Mouse (Mus musculus) erythroblast, embryonic 14.5 days (primary cell): ENCODE results near the gene Rnf167. TPM values are rescaled to one million over a fixed set of nuclear protein-coding genes. Genes with fewer than 3 reads are reported as not detected.

ENCODE experiments used
- H3K27me3 ChIP-seq: 2 replicates; pipeline ENCODE4 v1.6.1; 2012; ENCODE audit warnings: inconsistent platforms; ENCODE audit not compliant: control insufficient read depth
- H3K36me3 ChIP-seq: 2 replicates; pipeline ENCODE4 v1.6.1; 2012; ENCODE audit warnings: mild to moderate bottlenecking, inconsistent platforms; ENCODE audit not compliant: control insufficient read depth
- H3K4me1 ChIP-seq: 2 replicates; pipeline ENCODE4 v1.6.1; 2012; ENCODE audit warnings: inconsistent platforms; ENCODE audit not compliant: control insufficient read depth
- H3K4me3 ChIP-seq: replicated peaks from 2 replicates; pipeline ENCODE3; 2012; ENCODE audit warnings: moderate library complexity, mild to moderate bottlenecking, inconsistent platforms
- H3K9me3 ChIP-seq: 2 replicates; pipeline ENCODE4 v1.6.1; 2012; ENCODE audit warnings: low read length, inconsistent platforms, mixed read lengths; ENCODE audit not compliant: control insufficient read depth
- GATA1 ChIP-seq: IDR thresholded peaks from 2 replicates; pipeline ENCODE4 v1.6.1; 2012; ENCODE audit warnings: low read length, inconsistent platforms, mixed read lengths
- TAL1 ChIP-seq: IDR thresholded peaks from 3 replicates; pipeline ENCODE4 v1.6.1; 2012; ENCODE audit warnings: low read length, inconsistent platforms, mixed read lengths
- polyA plus RNA-seq: library from polyadenylated mRNA; stranded (reverse); fragments of >175 nt; gene quantifications from 2 replicates; pipeline ENCODE4 v1.2.3, GENCODE M21; 2012

Gene Rnf167
- polyA plus RNA-seq, 1 experiment, result 24.0 TPM

- Histone ChIP-seq H3K9me3 (no peaks in the 10 kb centered on the region), H3K4me1 (peaks cover 9% of the 10 kb centered on the region), H3K4me3 (no peak overlapping the region), H3K36me3 (no peaks in the 10 kb centered on the region), H3K27me3 (no peaks in the 10 kb centered on the region)
- TF ChIP-seq GATA1 (no peak), TAL1 (no peak)
Observed at GRCm38 (mm10) chr11:70629557-70629956, 17.5 kb upstream of the Rnf167 start.

- Histone ChIP-seq H3K27me3 (no peaks in the 10 kb centered on the region), H3K4me3 (no peak overlapping the region), H3K9me3 (no peaks in the 10 kb centered on the region), H3K36me3 (no peaks in the 10 kb centered on the region), H3K4me1 (peaks cover 9% of the 10 kb centered on the region)
- no peak for TF ChIP-seq TAL1
- TF ChIP-seq GATA1, result no peak
Observed at GRCm38 (mm10) chr11:70630129-70630528, 16.9 kb upstream of the Rnf167 start.

GRCm38 (mm10) chr11:70635601-70636000, 11.4 kb upstream of the Rnf167 start:
- H3K36me3 ChIP-seq, result no peaks in the 10 kb centered on the region
- H3K9me3 ChIP-seq, result no peaks in the 10 kb centered on the region
- TF ChIP-seq GATA1 (no peak), TAL1 (no peak)
- no peaks in the 10 kb centered on the region for H3K27me3 ChIP-seq
- no peak overlapping the region for H3K4me3 ChIP-seq
- peaks cover 41% of the 10 kb centered on the region for H3K4me1 ChIP-seq

- H3K36me3 ChIP-seq, result peaks cover 2% of the 10 kb centered on the region
- H3K9me3 ChIP-seq, result no peaks in the 10 kb centered on the region
- TF ChIP-seq TAL1, result no peak
- TF ChIP-seq GATA1, result no peak
- H3K4me3 ChIP-seq, result no peak overlapping the region
- peaks cover 52% of the 10 kb centered on the region for H3K4me1 ChIP-seq
- no peaks in the 10 kb centered on the region for H3K27me3 ChIP-seq
Observed at GRCm38 (mm10) chr11:70637764-70638163, 9.3 kb upstream of the Rnf167 start.

- Histone ChIP-seq H3K27me3 (no peaks in the 10 kb centered on the region), H3K4me3 (peak overlapping the region; percentile 41), H3K36me3 (peaks cover 5% of the 10 kb centered on the region), H3K4me1 (peaks cover 52% of the 10 kb centered on the region), H3K9me3 (no peaks in the 10 kb centered on the region)
- TF ChIP-seq TAL1, result no peak
- no peak for TF ChIP-seq GATA1
Observed at GRCm38 (mm10) chr11:70638293-70638692, 8.7 kb upstream of the Rnf167 start.

DNA sequence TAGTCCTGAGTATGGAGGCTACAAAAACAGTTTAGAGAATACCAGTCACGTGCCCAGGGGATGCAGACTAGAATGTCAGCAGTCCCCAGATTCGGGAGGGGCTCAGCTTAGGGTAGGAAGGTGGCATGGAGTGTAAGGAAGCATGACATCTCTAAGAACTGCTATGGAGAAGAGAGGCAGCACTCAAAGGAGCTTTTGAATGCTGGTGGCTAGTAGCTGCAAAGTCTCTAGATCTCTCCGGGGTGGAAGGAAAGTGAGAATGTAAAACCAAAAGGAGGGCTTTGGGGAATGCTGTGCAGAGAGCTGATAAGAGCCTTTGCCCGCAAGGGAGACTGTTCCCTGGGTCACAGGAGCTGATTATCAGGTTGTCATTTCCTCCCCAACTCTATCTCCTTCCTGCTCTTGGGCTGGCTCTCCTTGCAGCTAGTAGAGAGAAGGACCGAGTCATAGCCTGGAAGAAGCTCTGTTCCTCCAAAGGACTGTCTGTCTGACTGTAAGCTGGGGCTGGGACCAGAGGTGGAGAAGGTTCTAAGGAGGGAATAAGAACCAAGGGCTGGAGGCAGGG, 8.2 kb upstream of the Rnf167 start, which contains the start of gene Gp1ba:
Gene Gp1ba (plus strand): TSS at position 409 of the 565 bp plus-strand sequence.
- H3K4me1 ChIP-seq, result peaks cover 52% of the 10 kb centered on the region
- peak within 1 kb of the TSS; percentile 41 for H3K4me3 ChIP-seq
- peak; percentile 28; the same call in 1 of the 2 replicates for TF ChIP-seq GATA1
- no peak for TF ChIP-seq TAL1
- no peaks in the 10 kb centered on the region for H3K27me3 ChIP-seq
- no peaks in the 10 kb centered on the region for H3K9me3 ChIP-seq
- peaks cover 5% of the 10 kb centered on the region for H3K36me3 ChIP-seq

- Histone ChIP-seq H3K36me3 (peaks cover 15% of the 10 kb centered on the region), H3K27me3 (no peaks in the 10 kb centered on the region), H3K9me3 (no peaks in the 10 kb centered on the region), H3K4me1 (peaks cover 55% of the 10 kb centered on the region), H3K4me3 (no peak overlapping the region)
- TF ChIP-seq TAL1, result no peak
- no peak for TF ChIP-seq GATA1
Observed at GRCm38 (mm10) chr11:70639976-70640375, 7.1 kb upstream of the Rnf167 start.

- H3K27me3 ChIP-seq, result no peaks in the 10 kb centered on the region
- H3K36me3 ChIP-seq, result peaks cover 26% of the 10 kb centered on the region
- TF ChIP-seq TAL1 (no peak), GATA1 (no peak)
- H3K4me1 ChIP-seq, result peaks cover 68% of the 10 kb centered on the region
- H3K9me3 ChIP-seq, result no peaks in the 10 kb centered on the region
- H3K4me3 ChIP-seq, result no peak overlapping the region
Observed at GRCm38 (mm10) chr11:70641241-70641640, 5.8 kb upstream of the Rnf167 start.

DNA sequence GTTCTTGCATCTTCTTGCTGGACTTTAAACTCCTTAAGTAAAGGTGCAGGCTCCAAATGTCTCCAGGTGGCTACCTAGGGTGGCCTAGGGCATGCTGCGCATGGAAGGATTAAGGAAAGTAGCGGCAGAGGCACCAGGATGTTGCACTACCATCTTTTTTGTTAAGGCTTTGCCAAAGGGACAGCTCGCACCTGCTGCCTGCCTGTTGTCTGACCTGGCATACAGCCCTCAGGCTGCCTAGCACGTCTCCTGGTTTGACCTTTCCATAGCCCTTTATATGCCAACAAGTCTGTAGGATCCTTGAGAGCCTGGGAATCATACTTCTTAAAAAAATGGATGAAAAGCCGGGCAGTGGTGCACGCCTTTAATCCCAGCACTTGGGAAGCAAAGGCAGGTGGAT, 4.0 kb upstream of the Rnf167 start:
- peaks cover 30% of the 10 kb centered on the region for H3K36me3 ChIP-seq
- H3K27me3 ChIP-seq, result no peaks in the 10 kb centered on the region
- H3K4me3 ChIP-seq, result no peak overlapping the region
- no peak for TF ChIP-seq GATA1
- no peak for TF ChIP-seq TAL1
- no peaks in the 10 kb centered on the region for H3K9me3 ChIP-seq
- H3K4me1 ChIP-seq, result peaks cover 64% of the 10 kb centered on the region

GRCm38 (mm10) chr11:70644564-70645103, 2.4 kb upstream of the Rnf167 start:
- Histone ChIP-seq H3K4me3 (no peak overlapping the region), H3K9me3 (no peaks in the 10 kb centered on the region), H3K36me3 (peaks cover 44% of the 10 kb centered on the region), H3K4me1 (peaks cover 63% of the 10 kb centered on the region), H3K27me3 (no peaks in the 10 kb centered on the region)
- no peak for TF ChIP-seq GATA1
- no peak for TF ChIP-seq TAL1
